Mouse (Mus musculus): Measurements from ENCODE around the gene Tbc1d24.

DNA sequence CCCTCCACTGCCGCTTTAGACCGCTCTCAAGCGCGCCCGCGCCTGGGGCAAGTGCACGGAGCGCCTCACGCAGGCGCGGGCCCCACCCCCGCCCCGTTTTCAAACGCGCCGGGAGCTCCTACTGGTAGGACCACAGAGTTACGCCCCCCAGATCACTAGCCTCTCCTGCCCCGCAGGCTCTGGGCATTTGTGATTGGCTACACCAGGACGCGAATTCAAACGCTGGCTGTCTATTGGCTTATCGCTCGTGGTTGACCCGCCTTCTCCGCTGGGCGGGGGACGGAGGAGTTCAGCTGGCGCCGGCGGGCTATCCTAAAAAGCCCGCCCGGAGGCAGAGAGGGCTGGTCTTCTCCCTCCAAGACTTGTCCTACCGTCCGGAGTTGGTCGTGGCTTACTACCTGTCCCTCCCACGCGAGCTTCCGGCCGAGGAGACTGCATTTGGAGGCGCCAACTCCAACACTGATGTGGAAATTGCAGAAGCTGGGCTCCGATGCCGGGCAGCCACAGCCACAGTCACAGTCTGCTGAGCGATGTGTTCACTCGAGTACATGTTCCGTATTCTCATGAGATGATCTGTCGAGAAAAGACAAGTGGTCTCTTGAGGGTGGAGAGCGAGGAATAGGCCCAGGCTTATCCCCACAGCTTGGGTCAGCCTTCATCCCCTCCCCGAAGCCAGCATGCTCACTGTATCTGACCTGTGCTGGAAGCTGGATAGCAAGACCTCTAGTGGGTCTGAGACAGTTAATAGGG lies 46.1 kb upstream of the Tbc1d24 start, which contains the start of gene Ccnf:
- TF ChIP-seq CTCF (IDR thresholded peaks at IDR 0.05; ENCODE audit: low read depth, low read length): no peak
- TF ChIP-seq POLR2A (IDR thresholded peaks at IDR 0.05; ENCODE audit: extremely low read depth, insufficient read depth, low read length): peak; percentile 75; the same call in 1 of the 2 replicates
